Mouse (Mus musculus) cerebellum, adult 9-10 months (tissue): ENCODE measurements at regions not wholly inside any gene's neighbourhood (a gene's known extent, or its start where the extent isn't known, plus 50 kb on each side); places are given as distances from the start of the nearest gene placed in this dataset.

Source experiments
- DNase-seq: peaks from one replicate; pipeline ENCODE4 v3.0.0; 2022

GRCm38 (mm10) chr2:47750997-47751623 lies 1062.8 kb upstream of the Acvr2a start:
- DNase-seq, result no peak

- DNase-seq, result no peak
Observed at GRCm38 (mm10) chr2:47755716-47756115, 1058.2 kb upstream of the Acvr2a start.

- no peak for DNase-seq
Observed at GRCm38 (mm10) chr2:47756248-47756647, 1057.7 kb upstream of the Acvr2a start.

GRCm38 (mm10) chr2:47775766-47776165 lies 1038.1 kb upstream of the Acvr2a start:
- no peak for DNase-seq

- DNase-seq, result no peak
Observed at GRCm38 (mm10) chr2:47776965-47777364, 1036.9 kb upstream of the Acvr2a start.

- peak; percentile 29 for DNase-seq
Observed at GRCm38 (mm10) chr2:47785848-47786247, 1028.1 kb upstream of the Acvr2a start.

- no peak for DNase-seq
Observed at GRCm38 (mm10) chr2:47822746-47823271, 991.1 kb upstream of the Acvr2a start.

GRCm38 (mm10) chr2:47832493-47832892 lies 981.4 kb upstream of the Acvr2a start:
- DNase-seq, result no peak

- no peak for DNase-seq
Observed at GRCm38 (mm10) chr2:47833517-47833916, 980.4 kb upstream of the Acvr2a start.

- DNase-seq, result no peak
Observed at GRCm38 (mm10) chr2:47834055-47834799, 979.7 kb upstream of the Acvr2a start.

GRCm38 (mm10) chr2:47857229-47857628 lies 956.7 kb upstream of the Acvr2a start:
- no peak for DNase-seq

GRCm38 (mm10) chr2:47862446-47862845 lies 951.5 kb upstream of the Acvr2a start:
- DNase-seq, result no peak

GRCm38 (mm10) chr2:47878002-47878401 lies 935.9 kb upstream of the Acvr2a start:
- DNase-seq, result no peak

- no peak for DNase-seq
Observed at GRCm38 (mm10) chr2:47879071-47879470, 934.8 kb upstream of the Acvr2a start.

GRCm38 (mm10) chr2:47879796-47880195 lies 934.1 kb upstream of the Acvr2a start:
- DNase-seq, result no peak

- no peak for DNase-seq
Observed at GRCm38 (mm10) chr2:47888166-47888565, 925.7 kb upstream of the Acvr2a start.

GRCm38 (mm10) chr2:47891366-47891765 lies 922.5 kb upstream of the Acvr2a start:
- no peak for DNase-seq

- no peak for DNase-seq
Observed at GRCm38 (mm10) chr2:47892879-47893278, 921.0 kb upstream of the Acvr2a start.

- no peak for DNase-seq
Observed at GRCm38 (mm10) chr2:47894806-47895205, 919.1 kb upstream of the Acvr2a start.

- DNase-seq, result no peak
Observed at GRCm38 (mm10) chr2:47914270-47914669, 899.6 kb upstream of the Acvr2a start.

- no peak for DNase-seq
Observed at GRCm38 (mm10) chr2:47914986-47915485, 898.9 kb upstream of the Acvr2a start.

- DNase-seq, result no peak
Observed at GRCm38 (mm10) chr2:47922965-47923364, 890.9 kb upstream of the Acvr2a start.

- DNase-seq, result no peak
Observed at GRCm38 (mm10) chr2:47926620-47927019, 887.3 kb upstream of the Acvr2a start.

GRCm38 (mm10) chr2:47945061-47945460 lies 868.8 kb upstream of the Acvr2a start:
- no peak for DNase-seq
